Mouse (Mus musculus) lung, embryonic 14.5 days (tissue): ENCODE results near the gene Ankrd52. TPM values are rescaled to one million over a fixed set of nuclear protein-coding genes. Genes with fewer than 3 reads are reported as not detected.

Source experiments
- ATAC-seq: fragments of 200-750 bp; cut with Nextera tagmentation; 2 replicates; pipeline ENCODE4 v1.8.0; 2017; ENCODE audit warnings: mild to moderate bottlenecking, moderate TSS enrichment, moderate library complexity; ENCODE audit not compliant: insufficient read depth
- DNase-seq: peaks from one replicate; pipeline ENCODE4 v3.0.0-alpha.2; 2015
- H3K27ac ChIP-seq: fragments of 300-500 bp; sonication (generic); 2 replicates; pipeline ENCODE4 v1.5.1; 2014; ENCODE audit warnings: low read depth, mild to moderate bottlenecking, moderate library complexity
- H3K27me3 ChIP-seq: fragments of 300-500 bp; sonication (generic); 2 replicates; pipeline ENCODE4 v1.6.1; 2014; ENCODE audit warnings: low read length, control low read depth; ENCODE audit not compliant: insufficient read depth
- H3K36me3 ChIP-seq: fragments of 300-500 bp; sonication (generic); 2 replicates; pipeline ENCODE4 v1.6.1; 2014; ENCODE audit warnings: control low read depth; ENCODE audit not compliant: insufficient read depth
- H3K4me1 ChIP-seq: fragments of 300-500 bp; sonication (generic); 2 replicates; pipeline ENCODE4 v1.6.1; 2014; ENCODE audit warnings: antibody characterized with exemption, control low read depth; ENCODE audit not compliant: insufficient read depth
- H3K4me2 ChIP-seq: fragments of 300-500 bp; sonication (generic); 2 replicates; pipeline ENCODE4 v1.6.1; 2014; ENCODE audit warnings: mild to moderate bottlenecking
- H3K4me3 ChIP-seq: fragments of 300-500 bp; sonication (generic); 2 replicates; pipeline ENCODE4 v1.5.1; 2014; ENCODE audit warnings: low read depth, low read length
- H3K9ac ChIP-seq: fragments of 300-500 bp; sonication (generic); 2 replicates; pipeline ENCODE4 v1.6.1; 2014
- H3K9me3 ChIP-seq: fragments of 300-500 bp; sonication (generic); 2 replicates; pipeline ENCODE4 v1.6.1; 2016; ENCODE audit warnings: low read depth, low read length, control low read depth
- CTCF ChIP-seq: IDR thresholded peaks from 2 replicates; pipeline ENCODE4 v1.5.1; 2016; ENCODE audit warnings: antibody characterized with exemption, low read depth
- WGBS: fragments of 180-500 bp; shearing (Covaris S2); extraction: QIAGEN DNeasy Blood & Tissue Kit; methylation state at CpG from one replicate; pipeline ENCODE4 v1.1.7; 2014; 5-methylcytosine and 5-hydroxymethylcytosine counted together
- polyA plus RNA-seq: library from polyadenylated mRNA; unstranded; fragments of >200 nt; fragmentation: Nextera tagmentation; extraction: Ambion mirVana; gene quantifications from 2 replicates; pipeline ENCODE4 v1.2.1, GENCODE M21; 2014

Gene Ankrd52
- polyA plus RNA-seq, 1 experiment from 2014 or later, result 17.0 TPM

- WGBS, result 3% methylated on average over 9 of the region's 9 CpGs
- Histone ChIP-seq H3K4me1 (peaks cover 8% of the 10 kb centered on the region), H3K36me3 (peaks cover 6% of the 10 kb centered on the region), H3K27me3 (no peaks in the 10 kb centered on the region), H3K4me3 (peak overlapping the region; percentile 69), H3K27ac (peak overlapping the region; percentile 96), H3K9ac (peak overlapping the region; percentile 70), H3K9me3 (no peaks in the 10 kb centered on the region), H3K4me2 (peak overlapping the region; percentile 93)
- ATAC-seq (no peak), DNase-seq (no peak)
- no peak for TF ChIP-seq CTCF
Measured at GRCm38 (mm10) chr10:128369218-128369543, 7.7 kb upstream of the Ankrd52 start.

DNA sequence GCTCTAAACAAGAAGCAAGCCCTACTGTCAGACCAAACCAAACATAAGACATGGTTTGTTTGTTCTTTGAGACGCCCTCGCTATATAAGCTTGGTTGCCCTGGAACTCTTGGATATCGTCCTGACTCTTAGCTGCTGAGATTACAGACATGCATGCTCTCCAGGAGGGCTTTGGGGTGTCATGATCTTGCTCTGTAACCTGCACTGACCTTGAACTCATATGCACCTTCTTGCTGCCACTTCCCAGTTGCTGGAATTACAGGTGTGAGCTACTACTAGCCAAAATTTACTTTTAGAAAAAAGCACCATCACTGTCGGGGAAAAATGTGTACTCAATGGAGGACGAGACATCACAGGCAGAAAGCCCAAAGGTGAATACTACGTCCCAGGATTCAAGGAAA, 7.3 kb upstream of the Ankrd52 start:
- ATAC-seq (no peak), DNase-seq (no peak)
- peak overlapping the region; percentile 69 for H3K4me3 ChIP-seq
- no peak for TF ChIP-seq CTCF
- H3K4me1 ChIP-seq, result peaks cover 8% of the 10 kb centered on the region
- H3K27me3 ChIP-seq, result no peaks in the 10 kb centered on the region
- peak overlapping the region; percentile 96 for H3K27ac ChIP-seq
- peaks cover 6% of the 10 kb centered on the region for H3K36me3 ChIP-seq
- H3K4me2 ChIP-seq, result peak overlapping the region; percentile 93
- 0 out of 2 replicates have a peak overlapping the region, but pooled peaks have one; percentile 70 for H3K9ac ChIP-seq
- no peaks in the 10 kb centered on the region for H3K9me3 ChIP-seq
- WGBS, result 69% methylated on average over 6 of the region's 6 CpGs

DNA sequence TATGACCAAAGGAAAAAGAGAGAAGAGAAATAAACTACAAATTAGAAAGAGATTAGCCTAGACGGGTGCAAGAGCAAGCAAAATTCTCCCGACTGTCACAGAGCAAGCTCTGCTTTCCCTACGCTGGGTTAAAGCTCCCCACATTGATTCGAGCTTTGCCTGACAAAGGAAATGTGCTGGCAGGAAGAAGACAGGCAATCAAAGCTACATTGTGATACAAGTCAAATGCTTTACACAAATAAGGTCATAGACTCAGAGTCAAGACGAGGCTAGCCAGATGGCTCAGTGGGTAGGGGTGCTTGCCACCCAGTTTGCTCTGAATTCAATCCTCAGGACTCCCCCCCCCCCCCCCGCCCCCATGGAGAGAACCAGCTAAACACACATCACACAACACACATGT, 6.9 kb upstream of the Ankrd52 start:
- Histone ChIP-seq H3K4me1 (peaks cover 8% of the 10 kb centered on the region), H3K4me3 (no peak overlapping the region), H3K27me3 (no peaks in the 10 kb centered on the region), H3K36me3 (peaks cover 3% of the 10 kb centered on the region), H3K9ac (no peak overlapping the region), H3K9me3 (no peaks in the 10 kb centered on the region), H3K4me2 (no peak overlapping the region), H3K27ac (no peak overlapping the region)
- ATAC-seq (no peak), DNase-seq (no peak)
- WGBS, result 55% methylated on average over 6 of the region's 6 CpGs
- no peak for TF ChIP-seq CTCF

DNA sequence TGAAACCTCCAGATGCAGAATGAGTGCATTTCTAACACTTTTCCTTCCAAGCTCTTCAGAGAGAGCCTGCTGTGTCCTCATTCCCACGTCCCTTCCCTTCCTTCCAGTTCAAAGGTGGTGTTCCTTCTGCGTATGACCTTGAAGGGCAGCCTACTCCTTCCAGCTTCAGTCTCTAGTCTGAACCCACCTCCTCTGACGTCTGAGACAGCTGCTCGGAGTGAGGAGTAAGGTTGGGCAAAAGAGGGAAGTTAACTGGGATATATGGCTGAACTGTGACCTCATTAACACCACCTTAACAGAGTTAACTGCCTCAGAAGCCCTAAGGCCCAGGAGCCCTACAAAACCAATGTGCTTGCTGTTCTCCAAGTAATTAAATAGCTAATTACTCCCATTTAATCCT, 6.3 kb upstream of the Ankrd52 start:
- H3K36me3 ChIP-seq, result no peaks in the 10 kb centered on the region
- H3K4me1 ChIP-seq, result peaks cover 8% of the 10 kb centered on the region
- no peaks in the 10 kb centered on the region for H3K9me3 ChIP-seq
- H3K27me3 ChIP-seq, result no peaks in the 10 kb centered on the region
- ATAC-seq (no peak), DNase-seq (no peak)
- H3K27ac ChIP-seq, result no peak overlapping the region
- no peak overlapping the region for H3K9ac ChIP-seq
- H3K4me2 ChIP-seq, result no peak overlapping the region
- no peak overlapping the region for H3K4me3 ChIP-seq
- WGBS, result 57% methylated on average over 4 of the region's 4 CpGs
- TF ChIP-seq CTCF, result no peak

DNA sequence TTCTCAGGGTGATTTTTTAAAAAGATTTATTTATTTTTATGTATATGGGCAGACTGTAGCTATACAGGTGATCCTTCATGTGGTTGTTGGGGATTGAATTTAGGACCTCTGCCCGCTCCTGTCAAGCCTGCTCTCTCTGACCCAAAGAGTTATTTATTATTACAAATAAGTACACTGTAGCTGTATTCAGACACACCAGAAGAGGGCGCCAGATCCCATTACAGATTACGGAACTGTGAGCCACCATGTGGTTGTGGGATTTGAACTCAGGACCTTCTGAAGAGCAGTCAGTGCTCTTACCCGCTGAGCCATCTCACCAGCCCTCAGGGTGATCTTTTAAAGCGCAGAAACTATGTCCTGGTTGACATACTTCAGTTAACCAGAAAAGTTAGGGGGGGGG, 4.8 kb upstream of the Ankrd52 start:
- H3K4me2 ChIP-seq, result no peak overlapping the region
- H3K27me3 ChIP-seq, result no peaks in the 10 kb centered on the region
- WGBS, result 77% methylated on average over 5 of the region's 5 CpGs
- H3K4me3 ChIP-seq, result no peak overlapping the region
- H3K4me1 ChIP-seq, result peaks cover 8% of the 10 kb centered on the region
- no peak for ATAC-seq
- no peak overlapping the region for H3K27ac ChIP-seq
- no peak for DNase-seq
- TF ChIP-seq CTCF, result peak; percentile 24; the same call in 1 of the 2 replicates
- H3K36me3 ChIP-seq, result no peaks in the 10 kb centered on the region
- H3K9me3 ChIP-seq, result no peaks in the 10 kb centered on the region
- no peak overlapping the region for H3K9ac ChIP-seq

DNA sequence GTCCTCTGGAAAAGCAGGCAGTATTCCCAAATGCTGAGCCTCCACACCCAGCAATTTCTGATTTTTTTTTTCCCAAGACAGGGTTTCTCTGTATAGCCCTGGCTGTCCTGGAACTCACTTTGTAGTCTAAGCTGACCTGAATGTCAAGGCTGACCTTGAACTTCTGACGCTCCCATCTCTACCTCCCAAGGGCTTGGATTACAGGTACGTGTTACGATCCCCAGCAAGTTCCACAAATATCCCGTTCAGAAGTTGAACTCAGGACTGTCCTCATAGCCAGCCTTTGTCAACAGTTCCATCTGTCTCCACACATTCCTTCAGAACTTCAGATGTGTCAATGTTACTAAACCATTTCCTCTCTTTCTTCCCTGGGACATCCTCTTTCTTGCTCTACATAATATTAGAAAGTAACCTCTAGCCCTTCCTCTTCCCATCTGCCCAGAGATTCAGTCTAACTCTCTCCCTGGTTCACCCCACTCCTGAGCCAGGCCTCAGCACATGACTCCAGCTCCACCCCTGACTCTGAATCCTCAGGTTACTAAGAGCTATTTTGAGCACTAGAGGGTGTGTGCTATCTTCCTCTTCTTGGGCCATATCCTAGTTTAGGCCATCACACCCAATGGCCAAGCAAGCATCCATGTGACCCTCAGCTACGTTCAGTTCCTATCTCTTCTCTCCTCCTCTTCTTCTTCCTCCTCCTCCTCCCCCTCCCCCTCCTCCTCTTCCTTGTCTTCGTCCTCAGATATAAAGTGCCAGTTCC, 3.7 kb upstream of the Ankrd52 start:
- Histone ChIP-seq H3K4me1 (0 out of 2 replicates have a peak, but pooled peaks cover under 1% of the 10 kb centered on the region), H3K4me2 (no peak overlapping the region), H3K9me3 (no peaks in the 10 kb centered on the region), H3K4me3 (no peak overlapping the region), H3K27ac (no peak overlapping the region), H3K9ac (no peak overlapping the region), H3K36me3 (no peaks in the 10 kb centered on the region; the same call in 1 of the 2 replicates), H3K27me3 (no peaks in the 10 kb centered on the region)
- no peak for TF ChIP-seq CTCF
- ATAC-seq (no peak), DNase-seq (no peak)
- WGBS, result 69% methylated on average over 6 of the region's 6 CpGs

DNA sequence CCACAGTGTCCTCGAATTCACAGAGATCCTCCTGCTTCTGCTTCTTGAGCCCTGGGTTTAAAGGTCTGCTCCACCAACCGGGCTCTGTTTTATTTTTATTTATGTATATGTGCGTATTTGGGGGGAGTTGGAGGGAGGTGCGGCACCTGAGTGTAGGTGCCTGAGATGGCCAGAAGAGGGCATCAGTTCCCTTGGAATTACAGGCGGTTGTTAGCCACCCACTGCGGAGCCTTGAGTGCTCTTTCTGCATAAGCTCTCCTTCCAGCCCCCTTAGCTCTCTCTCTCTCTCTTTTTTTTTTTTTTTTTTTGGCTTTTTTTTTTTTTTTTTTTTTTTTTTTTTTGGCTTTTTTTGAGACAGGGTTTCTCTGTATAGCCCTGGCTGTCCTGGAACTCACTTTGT, 2.5 kb upstream of the Ankrd52 start:
- Histone ChIP-seq H3K4me3 (no peak overlapping the region), H3K27me3 (no peaks in the 10 kb centered on the region), H3K27ac (no peak overlapping the region), H3K9me3 (no peaks in the 10 kb centered on the region), H3K4me2 (no peak overlapping the region), H3K36me3 (peaks cover 12% of the 10 kb centered on the region), H3K9ac (no peak overlapping the region), H3K4me1 (no peaks in the 10 kb centered on the region)
- TF ChIP-seq CTCF, result peak; percentile 29; the same call in 1 of the 2 replicates
- ATAC-seq (no peak), DNase-seq (peak; percentile 22)
- 73% methylated on average over 6 of the region's 6 CpGs for WGBS

DNA sequence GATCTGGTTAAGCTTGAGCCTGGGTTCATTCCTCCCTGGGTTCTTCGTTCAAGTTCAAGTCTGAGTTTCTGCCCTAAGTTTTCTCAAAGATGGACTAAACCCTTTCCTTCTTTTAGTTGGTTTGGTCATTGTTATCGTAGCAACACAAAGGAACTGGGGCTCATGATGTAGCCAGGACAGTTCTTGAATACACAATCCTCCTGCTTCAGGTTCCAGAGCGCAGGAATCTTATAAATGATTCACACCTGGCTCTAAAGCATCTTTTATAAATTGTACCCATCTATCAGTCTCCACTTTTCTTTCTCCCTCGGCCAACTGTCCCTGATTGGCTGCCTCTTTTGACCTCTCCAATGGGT, 838 bp upstream of the Ankrd52 start:
- H3K4me1 ChIP-seq, result no peaks in the 10 kb centered on the region
- peak overlapping the region; percentile 84 for H3K4me2 ChIP-seq
- no peak for DNase-seq
- TF ChIP-seq CTCF, result no peak
- peak overlapping the region; percentile 97 for H3K4me3 ChIP-seq
- 53% methylated on average over 4 of the region's 4 CpGs for WGBS
- no peaks in the 10 kb centered on the region for H3K9me3 ChIP-seq
- ATAC-seq, result no peak
- peak overlapping the region; percentile 96 for H3K27ac ChIP-seq
- H3K36me3 ChIP-seq, result peaks cover 28% of the 10 kb centered on the region
- peak overlapping the region; percentile 99 for H3K9ac ChIP-seq
- no peaks in the 10 kb centered on the region for H3K27me3 ChIP-seq
